Mouse (Mus musculus) pancreas, adult 10 weeks (tissue): Measurements from ENCODE around the gene Lmod2. TPM values are rescaled to one million over a fixed set of nuclear protein-coding genes. Genes with fewer than 3 reads are reported as not detected.

Experiments
- polyA plus RNA-seq: library from polyadenylated mRNA; stranded (reverse); fragments of 350-450 nt; fragmentation: Illumina TruSeq; extraction: RNeasy Lipid Tissue Mini Kit (QIAGEN cat#74804); gene quantifications from one replicate; pipeline ENCODE4 v1.2.3, GENCODE M21; 2015; ENCODE audit warnings: low read depth, low replicate concordance; ENCODE audit not compliant: insufficient read depth

The Lmod2 gene
- not detected for polyA plus RNA-seq

GRCm38 (mm10) chr6:24597500-24597899 lies at the start of gene Lmod2:
Gene Lmod2 (plus strand): TSS chr6:24597762.

Other genes starting within 250 kb of the Lmod2 start
- gene Iqub, start 82.7 kb upstream of the Lmod2 start, polyA plus RNA-seq: not detected
- gene Ndufa5, start 69.7 kb upstream of the Lmod2 start, polyA plus RNA-seq: 53.1 TPM
- not detected for gene Asb15, start 69.6 kb upstream of the Lmod2 start, polyA plus RNA-seq
- gene Wasl, start 67.2 kb downstream of the Lmod2 start, polyA plus RNA-seq: 8.1 TPM
- not detected for gene Hyal6, start 135.5 kb downstream of the Lmod2 start, polyA plus RNA-seq
- gene Hyal4, start 150.6 kb downstream of the Lmod2 start, polyA plus RNA-seq: not detected
- not detected for gene Spam1, start 193.4 kb downstream of the Lmod2 start, polyA plus RNA-seq